Mouse (Mus musculus): ENCODE data around the gene Egfl6.

DNA sequence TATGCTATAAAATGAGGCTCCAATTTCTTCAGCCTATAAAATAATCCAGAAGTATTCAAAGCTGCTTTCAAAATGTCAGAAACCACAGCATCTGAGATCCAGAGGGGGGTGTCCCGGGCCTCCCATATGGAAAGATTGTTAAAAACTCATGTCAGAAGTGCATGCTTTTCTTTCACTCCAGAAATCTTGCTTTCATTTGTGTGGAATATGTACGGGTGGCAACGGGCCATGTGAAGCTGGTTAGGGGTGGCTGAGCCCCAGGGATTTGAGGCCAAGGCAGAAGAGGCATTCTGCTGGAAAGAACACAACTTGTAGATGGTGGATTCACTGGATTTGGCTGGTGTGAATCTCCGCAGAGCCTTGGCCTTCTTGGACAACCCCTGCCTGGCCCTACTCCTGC is 40.7 kb upstream of the Egfl6 start:
- TF ChIP-seq CTCF (IDR thresholded peaks at IDR 0.05; ENCODE audit: low read depth) (no peak), EP300 (IDR thresholded peaks at IDR 0.05; ENCODE audit: low read depth) (no peak)

Measured in heart, postnatal 0 days (tissue).